Mouse (Mus musculus) midbrain, embryonic 13.5 days (tissue): Measurements from ENCODE around the gene Iqgap3. TPM values are rescaled to one million over a fixed set of nuclear protein-coding genes. Genes with fewer than 3 reads are reported as not detected.

Source experiments
- ATAC-seq: fragments of 200-750 bp; cut with Nextera tagmentation; 2 replicates; pipeline ENCODE4 v1.8.0; 2017; ENCODE audit warnings: mild to moderate bottlenecking, moderate TSS enrichment, moderate library complexity
- H3K27ac ChIP-seq: fragments of 300-500 bp; sonication (generic); 2 replicates; pipeline ENCODE4 v1.5.1; 2015; ENCODE audit warnings: inconsistent platforms, mild to moderate bottlenecking, moderate library complexity
- H3K27me3 ChIP-seq: fragments of 300-500 bp; sonication (generic); 2 replicates; pipeline ENCODE4 v1.6.1; 2015; ENCODE audit warnings: mild to moderate bottlenecking, inconsistent platforms
- H3K36me3 ChIP-seq: fragments of 300-500 bp; sonication (generic); 2 replicates; pipeline ENCODE4 v1.6.1; 2015; ENCODE audit warnings: mild to moderate bottlenecking, inconsistent platforms
- H3K4me1 ChIP-seq: fragments of 300-500 bp; sonication (generic); replicated peaks from 2 replicates; pipeline ENCODE4 v1.6.1; 2015; ENCODE audit warnings: inconsistent platforms
- H3K4me2 ChIP-seq: fragments of 300-500 bp; sonication (generic); replicated peaks from 2 replicates; pipeline ENCODE4 v1.6.1; 2015; ENCODE audit warnings: moderate library complexity, mild to moderate bottlenecking, inconsistent platforms
- H3K4me3 ChIP-seq: fragments of 300-500 bp; sonication (generic); replicated peaks from 2 replicates; pipeline ENCODE4 v1.5.1; 2015; ENCODE audit warnings: mild to moderate bottlenecking, inconsistent platforms
- H3K9ac ChIP-seq: fragments of 300-500 bp; sonication (generic); replicated peaks from 2 replicates; pipeline ENCODE4 v1.6.1; 2015; ENCODE audit warnings: mild to moderate bottlenecking, inconsistent platforms
- H3K9me3 ChIP-seq: fragments of 300-500 bp; sonication (generic); 2 replicates; pipeline ENCODE4 v1.6.1; 2016; ENCODE audit warnings: mild to moderate bottlenecking, inconsistent platforms
- WGBS: fragments of 180-500 bp; shearing (Covaris S2); methylation state at CpG from one replicate; pipeline ENCODE4 v1.1.7; 2015; 5-methylcytosine and 5-hydroxymethylcytosine counted together
- polyA plus RNA-seq: library from polyadenylated mRNA; unstranded; fragments of >200 nt; fragmentation: Nextera tagmentation; extraction: Ambion mirVana; gene quantifications from 2 replicates; pipeline ENCODE4 v1.2.1, GENCODE M21; 2015

The Iqgap3 gene
- polyA plus RNA-seq, 1 experiment from 2014 or later = 6.6 TPM

DNA sequence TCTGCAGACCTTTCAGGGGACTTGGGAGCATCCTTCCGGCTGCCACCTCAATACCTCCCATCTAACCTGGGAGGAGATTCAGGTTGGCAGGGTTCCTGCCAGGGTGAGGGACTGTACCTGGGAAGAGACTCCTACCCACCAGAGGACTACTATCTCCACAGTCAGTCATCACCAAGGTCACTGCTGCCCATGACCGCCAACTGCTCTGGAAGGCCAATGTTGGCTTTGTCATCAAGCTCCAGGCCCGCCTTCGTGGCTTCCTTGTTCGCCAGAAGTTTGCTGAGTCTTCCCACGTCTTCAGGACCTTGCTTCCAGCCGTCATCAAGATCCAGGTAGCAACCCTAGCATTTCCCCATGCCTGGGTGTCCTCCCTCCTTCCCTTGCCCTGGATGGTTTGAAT lies 20.0 kb downstream of the Iqgap3 start:
- Histone ChIP-seq H3K36me3 (peaks cover 58% of the 10 kb centered on the region), H3K9ac (no peak overlapping the region), H3K27ac (no peak overlapping the region), H3K27me3 (no peaks in the 10 kb centered on the region), H3K4me2 (no peak overlapping the region), H3K4me3 (no peak overlapping the region), H3K9me3 (no peaks in the 10 kb centered on the region), H3K4me1 (no peaks in the 10 kb centered on the region)
- ATAC-seq = no peak
- 92% methylated on average over 7 of the region's 7 CpGs for whole genome bisulfite sequencing

DNA sequence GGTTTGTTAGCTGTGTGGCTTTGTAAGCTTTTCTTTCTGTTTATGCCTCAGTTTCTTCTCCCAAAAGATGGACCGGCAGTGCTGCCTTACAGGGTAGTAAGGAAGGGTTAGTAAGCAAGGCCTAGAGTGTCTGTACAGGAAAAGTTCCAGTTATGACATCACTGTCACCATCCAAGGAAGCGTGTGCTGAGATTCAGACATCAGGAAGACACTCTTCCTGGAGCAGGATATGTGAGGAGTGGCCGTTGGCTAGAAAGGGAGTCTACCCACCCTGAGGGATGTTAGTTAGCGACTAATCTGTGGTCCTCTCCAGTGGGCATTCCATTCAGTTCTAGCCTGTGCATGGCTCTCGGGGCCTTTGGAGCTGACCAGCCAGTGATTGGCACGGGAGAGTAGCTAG lies 20.4 kb downstream of the Iqgap3 start:
- WGBS = 92% methylated on average over 6 of the region's 6 CpGs
- H3K27ac ChIP-seq = no peak overlapping the region

DNA sequence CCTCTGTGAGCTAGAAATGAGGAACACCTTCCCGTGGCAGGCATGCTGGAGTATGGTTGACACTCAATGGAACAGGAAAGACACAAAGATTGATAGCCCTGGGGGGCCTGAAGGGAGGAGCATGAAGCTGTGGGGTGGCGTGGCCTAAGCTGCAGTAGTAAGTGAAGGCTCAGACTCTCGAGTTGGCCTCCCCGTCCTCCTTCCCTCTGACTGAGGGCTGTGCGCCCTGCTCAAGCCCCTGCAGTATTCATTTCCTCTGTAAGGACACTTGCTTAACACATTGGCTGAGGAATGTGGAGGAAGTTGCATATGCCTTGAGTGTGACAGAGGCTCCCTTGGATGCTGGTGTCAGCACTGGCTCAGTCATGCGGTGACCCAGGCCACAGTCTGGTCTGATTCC lies 20.8 kb downstream of the Iqgap3 start:
- no peak overlapping the region for H3K4me3 ChIP-seq
- WGBS = 86% methylated on average over 6 of the region's 6 CpGs
- H3K36me3 ChIP-seq = peaks cover 53% of the 10 kb centered on the region
- no peak overlapping the region for H3K4me2 ChIP-seq
- H3K9me3 ChIP-seq = no peaks in the 10 kb centered on the region
- H3K9ac ChIP-seq = no peak overlapping the region
- H3K27me3 ChIP-seq = no peaks in the 10 kb centered on the region
- ATAC-seq = no peak
- H3K4me1 ChIP-seq = no peaks in the 10 kb centered on the region
- no peak overlapping the region for H3K27ac ChIP-seq

More for the DNA sequence above, 20.4 kb downstream of the Iqgap3 start:
- H3K27me3 ChIP-seq = no peaks in the 10 kb centered on the region
- no peak overlapping the region for H3K4me2 ChIP-seq
- peaks cover 55% of the 10 kb centered on the region for H3K36me3 ChIP-seq
- no peaks in the 10 kb centered on the region for H3K9me3 ChIP-seq
- no peak overlapping the region for H3K9ac ChIP-seq
- H3K4me3 ChIP-seq = no peak overlapping the region
- no peaks in the 10 kb centered on the region for H3K4me1 ChIP-seq
- ATAC-seq = no peak

DNA sequence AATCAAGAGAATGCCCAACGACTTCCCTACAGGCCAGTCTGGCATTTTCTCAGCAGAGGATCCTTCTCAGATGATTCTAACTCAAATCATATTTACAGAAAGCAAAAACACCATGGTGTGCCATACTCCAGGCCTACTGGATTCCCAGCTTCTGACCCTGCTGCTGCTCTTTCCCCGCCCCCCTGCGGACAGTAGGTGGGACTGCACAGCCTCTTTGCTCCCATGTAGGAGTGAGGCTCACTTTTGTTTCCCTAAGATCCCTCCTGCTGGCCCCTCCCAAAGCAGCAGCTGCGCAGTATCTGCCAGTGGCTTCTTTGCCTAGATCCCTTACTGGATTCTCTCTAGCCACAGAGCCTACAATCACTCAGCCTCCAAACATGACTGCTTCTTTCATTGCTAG lies 24.4 kb downstream of the Iqgap3 start:
- Histone ChIP-seq H3K4me1 (no peaks in the 10 kb centered on the region), H3K4me3 (no peak overlapping the region), H3K4me2 (no peak overlapping the region), H3K9ac (no peak overlapping the region), H3K36me3 (peaks cover 54% of the 10 kb centered on the region), H3K9me3 (no peaks in the 10 kb centered on the region), H3K27ac (no peak overlapping the region), H3K27me3 (no peaks in the 10 kb centered on the region)
- ATAC-seq = no peak
- 79% methylated on average over 4 of the region's 4 CpGs for WGBS

DNA sequence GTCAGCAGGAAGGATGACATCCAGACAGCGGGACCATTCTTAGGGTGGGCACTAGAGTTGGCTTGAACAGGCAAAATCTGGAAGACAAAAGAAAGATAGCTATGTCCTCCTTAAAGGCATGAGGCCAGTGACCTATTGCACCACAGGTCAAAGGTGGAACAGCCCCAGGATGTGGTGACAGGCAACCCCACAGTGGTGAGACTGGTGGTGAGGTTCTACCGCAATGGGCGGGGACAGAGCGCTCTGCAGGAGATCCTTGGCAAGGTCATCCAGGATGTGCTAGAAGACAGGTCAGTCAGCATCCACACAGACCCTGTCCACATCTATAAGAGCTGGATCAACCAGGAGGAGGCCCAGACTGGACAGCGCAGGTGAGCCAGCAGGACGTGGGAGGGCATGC lies 27.4 kb downstream of the Iqgap3 start:
- H3K4me2 ChIP-seq = no peak overlapping the region
- no peaks in the 10 kb centered on the region for H3K27me3 ChIP-seq

DNA sequence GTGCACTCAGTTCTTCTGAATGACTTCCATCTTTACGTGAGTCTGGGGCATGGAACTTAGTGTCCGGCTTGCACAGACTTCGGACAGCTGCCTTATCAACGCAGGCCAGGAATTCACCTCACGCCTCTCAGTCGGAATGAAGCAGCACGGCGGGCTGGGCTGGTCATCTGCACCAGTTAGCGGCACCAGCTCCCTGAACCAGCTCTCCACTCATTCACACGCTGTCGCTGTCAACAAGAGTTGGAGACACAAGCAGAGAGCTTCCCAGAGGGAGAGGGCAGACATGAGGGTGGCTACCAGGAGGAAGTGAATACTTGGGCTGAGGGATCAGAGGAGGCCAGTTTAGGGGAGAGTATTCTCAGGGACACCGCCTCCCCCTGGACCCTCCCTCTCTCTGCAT lies 32.6 kb downstream of the Iqgap3 start:
- no peak overlapping the region for H3K4me3 ChIP-seq
- H3K9me3 ChIP-seq = no peaks in the 10 kb centered on the region
- H3K36me3 ChIP-seq = peaks cover 64% of the 10 kb centered on the region
- WGBS = 95% methylated on average over 12 of the region's 12 CpGs
- no peak overlapping the region for H3K27ac ChIP-seq
- no peak overlapping the region for H3K9ac ChIP-seq
- H3K27me3 ChIP-seq = no peaks in the 10 kb centered on the region
- no peaks in the 10 kb centered on the region for H3K4me1 ChIP-seq
- H3K4me2 ChIP-seq = no peak overlapping the region
- ATAC-seq = no peak

More for the DNA sequence above, 27.4 kb downstream of the Iqgap3 start:
- H3K36me3 ChIP-seq = peaks cover 53% of the 10 kb centered on the region
- no peak overlapping the region for H3K4me3 ChIP-seq
- H3K4me1 ChIP-seq = no peaks in the 10 kb centered on the region
- H3K27ac ChIP-seq = no peak overlapping the region
- ATAC-seq = no peak
- H3K9me3 ChIP-seq = no peaks in the 10 kb centered on the region
- WGBS = 96% methylated on average over 6 of the region's 6 CpGs
- no peak overlapping the region for H3K9ac ChIP-seq

DNA sequence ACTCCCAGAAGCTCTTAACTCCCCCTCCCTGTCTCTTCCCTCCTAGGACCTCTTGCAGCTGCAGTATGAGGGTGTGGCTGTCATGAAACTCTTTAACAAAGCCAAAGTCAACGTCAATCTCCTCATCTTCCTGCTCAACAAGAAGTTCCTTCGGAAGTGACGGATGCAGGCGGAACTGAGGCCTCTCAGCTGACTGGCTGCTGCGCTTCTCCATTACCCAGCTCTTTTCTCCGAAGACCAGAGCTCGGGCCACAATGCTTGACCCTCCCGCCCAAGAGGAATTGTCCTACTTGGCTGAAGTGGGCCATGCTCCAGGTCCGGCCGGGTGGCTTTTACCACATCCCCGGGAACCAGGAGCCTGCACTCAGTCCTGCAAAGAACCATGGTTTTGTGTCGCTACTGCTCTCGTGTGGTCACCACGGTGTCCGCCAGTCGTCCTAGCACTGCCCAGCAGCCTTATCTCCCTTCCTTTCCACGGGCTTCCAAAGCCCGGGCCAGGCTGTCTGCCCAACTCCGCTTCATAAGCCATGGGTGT lies 38.4 kb downstream of the Iqgap3 start:
- H3K9me3 ChIP-seq = no peaks in the 10 kb centered on the region
- peaks cover 33% of the 10 kb centered on the region for H3K36me3 ChIP-seq
- no peaks in the 10 kb centered on the region for H3K4me1 ChIP-seq
- no peak overlapping the region for H3K4me2 ChIP-seq
- H3K9ac ChIP-seq = no peak overlapping the region
- ATAC-seq = no peak
- 91% methylated on average over 19 of the region's 19 CpGs for WGBS
- H3K4me3 ChIP-seq = no peak overlapping the region
- H3K27me3 ChIP-seq = no peaks in the 10 kb centered on the region
- H3K27ac ChIP-seq = no peak overlapping the region

DNA sequence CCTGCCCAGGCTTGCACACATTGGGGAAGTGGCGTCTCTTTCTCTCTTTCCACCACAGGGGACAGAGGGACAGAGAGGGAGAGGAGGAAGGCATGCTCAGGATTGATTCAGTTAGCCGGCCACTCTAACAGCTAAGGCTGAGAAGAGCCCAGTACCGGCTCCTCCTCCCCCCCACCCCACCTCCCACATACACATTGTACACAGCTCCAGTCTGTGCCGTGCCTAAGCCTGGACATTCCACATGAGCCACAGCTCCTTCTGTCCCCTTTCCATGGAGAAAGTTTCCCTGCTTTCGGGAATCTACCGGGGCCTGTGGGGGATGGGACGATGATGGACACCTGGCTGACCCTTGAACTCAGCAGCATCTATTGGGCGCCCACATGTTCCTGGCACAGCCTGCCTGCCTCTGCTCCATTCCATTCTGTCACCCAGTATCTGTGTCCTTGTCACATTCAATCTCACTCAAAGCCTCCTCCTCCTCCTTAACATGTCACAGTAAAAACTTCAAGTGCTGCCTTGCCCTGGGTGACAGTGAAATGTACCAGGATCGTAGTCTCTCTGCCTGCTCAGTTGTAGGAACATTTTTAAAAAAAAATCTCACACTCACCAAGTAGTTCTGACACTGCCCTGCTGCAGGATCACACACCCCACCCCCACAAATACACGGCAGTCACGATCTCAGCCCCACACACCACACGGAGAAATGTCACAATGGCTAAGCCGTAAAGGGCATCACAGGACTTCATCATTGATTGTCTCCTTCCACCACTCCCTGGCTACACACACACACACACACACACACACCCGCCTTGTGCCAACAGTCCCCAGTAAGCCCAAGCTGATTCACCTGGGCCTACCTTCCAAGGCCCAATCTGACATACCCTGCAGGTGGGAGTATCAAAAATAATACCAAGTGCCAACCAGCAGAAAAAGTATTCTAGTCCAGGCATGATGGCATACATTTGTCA lies 39.7 kb downstream of the Iqgap3 start:
- WGBS = 85% methylated on average over 14 of the region's 14 CpGs
- H3K36me3 ChIP-seq = peaks cover 24% of the 10 kb centered on the region
- no peaks in the 10 kb centered on the region for H3K4me1 ChIP-seq
- H3K27ac ChIP-seq = no peak overlapping the region
- no peaks in the 10 kb centered on the region for H3K27me3 ChIP-seq
- ATAC-seq = no peak
- no peak overlapping the region for H3K4me2 ChIP-seq
- H3K9ac ChIP-seq = no peak overlapping the region
- no peaks in the 10 kb centered on the region for H3K9me3 ChIP-seq
- no peak overlapping the region for H3K4me3 ChIP-seq

DNA sequence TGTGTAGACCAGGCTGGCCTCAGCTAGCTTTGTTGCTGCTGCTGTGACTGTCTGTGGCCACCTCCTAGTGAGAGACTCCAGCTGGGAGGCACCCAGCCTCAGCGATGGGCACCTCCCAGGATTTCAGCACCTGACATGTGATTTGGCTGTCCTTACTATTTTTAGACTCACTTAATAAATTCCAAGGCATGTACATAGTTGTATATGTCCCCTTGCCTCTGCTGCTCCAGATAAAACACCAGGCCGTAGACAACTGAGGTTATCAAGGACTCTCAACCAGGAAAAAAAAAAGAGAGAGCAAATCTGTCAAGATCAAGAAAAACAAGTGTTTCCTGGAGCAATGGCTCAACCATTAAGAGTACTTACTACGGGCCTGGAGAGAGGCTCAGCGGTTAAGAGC lies 43.4 kb downstream of the Iqgap3 start:
- H3K9ac ChIP-seq = no peak overlapping the region
- H3K4me2 ChIP-seq = no peak overlapping the region
- WGBS = 81% methylated on average over 4 of the region's 4 CpGs
- no peaks in the 10 kb centered on the region for H3K27me3 ChIP-seq
- no peaks in the 10 kb centered on the region for H3K4me1 ChIP-seq
- H3K4me3 ChIP-seq = no peak overlapping the region
- no peak for ATAC-seq
- H3K27ac ChIP-seq = no peak overlapping the region
- H3K9me3 ChIP-seq = no peaks in the 10 kb centered on the region
- H3K36me3 ChIP-seq = 0 out of 2 replicates have a peak, but pooled peaks cover 1% of the 10 kb centered on the region

DNA sequence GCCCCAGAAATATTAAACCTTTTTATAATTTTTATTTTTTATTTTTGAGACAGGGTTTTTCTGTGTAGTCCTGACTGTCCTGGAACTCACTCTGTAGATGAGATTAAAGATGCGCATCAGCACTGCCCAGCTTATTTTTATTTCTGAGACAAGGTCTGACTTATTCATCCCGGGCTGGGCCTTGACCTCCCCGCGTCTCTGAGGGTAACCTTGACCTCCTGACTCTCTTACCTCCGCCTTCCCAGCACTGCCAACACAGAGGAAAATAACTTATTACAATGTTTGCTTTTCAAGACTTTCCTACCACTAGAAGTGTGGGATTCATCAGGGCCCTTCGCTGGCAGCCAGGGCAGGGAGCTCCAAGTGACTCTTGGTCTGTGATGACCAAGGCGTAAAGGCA lies 44.4 kb downstream of the Iqgap3 start:
- 91% methylated on average over 7 of the region's 7 CpGs for WGBS
- H3K27me3 ChIP-seq = no peaks in the 10 kb centered on the region
- H3K4me1 ChIP-seq = no peaks in the 10 kb centered on the region
- no peak for ATAC-seq
- H3K4me3 ChIP-seq = no peak overlapping the region
- no peak overlapping the region for H3K27ac ChIP-seq
- no peaks in the 10 kb centered on the region for H3K36me3 ChIP-seq
- H3K9me3 ChIP-seq = no peaks in the 10 kb centered on the region
- no peak overlapping the region for H3K9ac ChIP-seq
- H3K4me2 ChIP-seq = no peak overlapping the region

DNA sequence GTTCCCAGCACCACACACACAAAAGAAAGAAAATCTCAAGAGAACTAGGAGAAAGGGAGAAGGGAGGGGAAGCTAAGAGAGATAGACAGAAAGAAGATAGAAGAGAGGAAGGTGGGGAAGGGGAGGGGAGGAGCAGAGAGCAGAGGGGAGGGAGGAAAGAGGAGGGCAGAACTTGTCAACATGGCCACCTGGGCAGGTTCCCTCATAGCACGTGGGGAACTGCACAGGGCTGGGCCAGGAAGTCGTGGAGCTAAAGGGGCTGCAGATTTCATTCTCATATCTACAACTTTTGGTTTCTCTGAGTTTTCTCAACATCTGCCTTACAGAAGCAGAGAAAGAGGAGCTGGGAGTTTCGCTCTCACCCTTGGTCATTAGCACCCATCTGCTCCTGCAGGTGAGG lies 45.9 kb downstream of the Iqgap3 start:
- Histone ChIP-seq H3K4me2 (no peak overlapping the region), H3K4me3 (no peak overlapping the region), H3K27me3 (no peaks in the 10 kb centered on the region), H3K9me3 (no peaks in the 10 kb centered on the region), H3K4me1 (no peaks in the 10 kb centered on the region), H3K27ac (no peak overlapping the region), H3K9ac (no peak overlapping the region), H3K36me3 (no peaks in the 10 kb centered on the region)
- ATAC-seq = no peak
- WGBS = 74% methylated on average over 3 of the region's 3 CpGs

DNA sequence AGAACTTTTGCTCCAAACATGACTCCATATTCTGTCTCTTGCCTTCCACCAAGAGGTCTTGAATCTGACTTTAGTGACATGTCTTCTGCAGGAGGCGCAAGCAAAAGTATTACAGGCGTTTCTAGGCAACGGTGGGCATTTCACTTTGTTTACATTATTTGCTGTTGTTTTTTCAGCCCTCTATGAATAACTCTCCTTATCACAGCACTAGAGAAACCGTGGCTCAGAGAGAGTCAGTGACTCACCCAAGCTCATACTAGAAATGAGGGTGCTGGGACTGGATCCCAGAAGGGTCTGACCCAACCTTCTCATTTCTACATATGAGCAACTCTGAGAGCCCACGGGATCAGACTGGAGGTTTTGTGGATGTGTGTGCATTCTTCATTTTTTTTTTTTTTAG lies 46.3 kb downstream of the Iqgap3 start:
- H3K4me3 ChIP-seq = no peak overlapping the region
- no peak for ATAC-seq
- H3K36me3 ChIP-seq = no peaks in the 10 kb centered on the region
- H3K27me3 ChIP-seq = no peaks in the 10 kb centered on the region
- no peaks in the 10 kb centered on the region for H3K9me3 ChIP-seq
- H3K9ac ChIP-seq = no peak overlapping the region
- H3K27ac ChIP-seq = no peak overlapping the region
- WGBS = 83% methylated on average over 5 of the region's 5 CpGs
- no peak overlapping the region for H3K4me2 ChIP-seq
- no peaks in the 10 kb centered on the region for H3K4me1 ChIP-seq
